Mouse (Mus musculus): ENCODE measurements at regions not wholly inside any gene's neighbourhood (a gene's known extent, or its start where the extent isn't known, plus 50 kb on each side); places are given as distances from the start of the nearest gene placed in this dataset.

GRCm38 (mm10) chr15:96204187-96204586 is 83.1 kb upstream of the Arid2 start:
- DNase-seq (ENCODE audit: low spot score): no peak
- Histone ChIP-seq H3K4me1 (replicated peaks; ENCODE audit: control insufficient read depth, insufficient read depth) (no peaks in the 10 kb centered on the region), H3K27ac (replicated peaks) (no peak overlapping the region), H3K4me3 (ENCODE audit: low read depth, low read length) (no peak overlapping the region), H3K27me3 (ENCODE audit: control insufficient read depth, insufficient read depth, low read length) (no peaks in the 10 kb centered on the region), H3K36me3 (ENCODE audit: control insufficient read depth, insufficient read depth, low read length) (no peaks in the 10 kb centered on the region), H3K4me2 (replicated peaks; ENCODE audit: low read depth) (no peak overlapping the region), H3K9me3 (ENCODE audit: control insufficient read depth, low read length) (no peaks in the 10 kb centered on the region), H3K9ac (ENCODE audit: low read length) (no peak overlapping the region)
- WGBS: 92% methylated on average over 5 of the region's 5 CpGs
- TF ChIP-seq CTCF (IDR thresholded peaks at IDR 0.05; ENCODE audit: low read depth) (no peak), EP300 (optimal IDR thresholded peaks at IDR 0.05) (no peak)
- no peak for ATAC-seq (ENCODE audit: low FRiP score, low TSS enrichment)

GRCm38 (mm10) chr15:96204623-96205022 is 82.7 kb upstream of the Arid2 start:
- Histone ChIP-seq H3K27me3 (ENCODE audit: control insufficient read depth, insufficient read depth, low read length) (no peaks in the 10 kb centered on the region), H3K9me3 (ENCODE audit: control insufficient read depth, low read length) (no peaks in the 10 kb centered on the region), H3K4me1 (replicated peaks; ENCODE audit: control insufficient read depth, insufficient read depth) (no peaks in the 10 kb centered on the region), H3K4me2 (replicated peaks; ENCODE audit: low read depth) (no peak overlapping the region), H3K27ac (replicated peaks) (no peak overlapping the region), H3K36me3 (ENCODE audit: control insufficient read depth, insufficient read depth, low read length) (no peaks in the 10 kb centered on the region), H3K9ac (ENCODE audit: low read length) (no peak overlapping the region), H3K4me3 (ENCODE audit: low read depth, low read length) (no peak overlapping the region)
- WGBS: 78% methylated on average over 5 of the region's 5 CpGs
- no peak for ATAC-seq (ENCODE audit: low FRiP score, low TSS enrichment)
- no peak for TF ChIP-seq CTCF (IDR thresholded peaks at IDR 0.05; ENCODE audit: low read depth)
- no peak for TF ChIP-seq EP300 (optimal IDR thresholded peaks at IDR 0.05)
- no peak for DNase-seq (ENCODE audit: low spot score)

GRCm38 (mm10) chr15:96210721-96211400 is 76.5 kb upstream of the Arid2 start:
- H3K4me3 ChIP-seq (ENCODE audit: low read depth, low read length): no peak overlapping the region
- DNase-seq (ENCODE audit: low spot score): no peak
- TF ChIP-seq CTCF (IDR thresholded peaks at IDR 0.05; ENCODE audit: low read depth): no peak
- no peak for TF ChIP-seq EP300 (optimal IDR thresholded peaks at IDR 0.05)
- H3K9me3 ChIP-seq (ENCODE audit: control insufficient read depth, low read length): no peaks in the 10 kb centered on the region
- no peaks in the 10 kb centered on the region for H3K36me3 ChIP-seq (ENCODE audit: control insufficient read depth, insufficient read depth, low read length)
- H3K27me3 ChIP-seq (ENCODE audit: control insufficient read depth, insufficient read depth, low read length): no peaks in the 10 kb centered on the region
- WGBS: 81% methylated on average over 11 of the region's 11 CpGs
- H3K4me1 ChIP-seq (replicated peaks; ENCODE audit: control insufficient read depth, insufficient read depth): no peaks in the 10 kb centered on the region
- ATAC-seq (ENCODE audit: low FRiP score, low TSS enrichment): no peak
- no peak overlapping the region for H3K9ac ChIP-seq (ENCODE audit: low read length)
- no peak overlapping the region for H3K27ac ChIP-seq (replicated peaks)
- H3K4me2 ChIP-seq (replicated peaks; ENCODE audit: low read depth): no peak overlapping the region

GRCm38 (mm10) chr15:96213541-96214312 is 73.6 kb upstream of the Arid2 start:
- TF ChIP-seq CTCF (IDR thresholded peaks at IDR 0.05; ENCODE audit: low read depth): no peak
- no peak for TF ChIP-seq EP300 (optimal IDR thresholded peaks at IDR 0.05)
- H3K4me3 ChIP-seq (ENCODE audit: low read depth, low read length): no peak overlapping the region
- WGBS: 89% methylated on average over 24 of the region's 24 CpGs

DNA sequence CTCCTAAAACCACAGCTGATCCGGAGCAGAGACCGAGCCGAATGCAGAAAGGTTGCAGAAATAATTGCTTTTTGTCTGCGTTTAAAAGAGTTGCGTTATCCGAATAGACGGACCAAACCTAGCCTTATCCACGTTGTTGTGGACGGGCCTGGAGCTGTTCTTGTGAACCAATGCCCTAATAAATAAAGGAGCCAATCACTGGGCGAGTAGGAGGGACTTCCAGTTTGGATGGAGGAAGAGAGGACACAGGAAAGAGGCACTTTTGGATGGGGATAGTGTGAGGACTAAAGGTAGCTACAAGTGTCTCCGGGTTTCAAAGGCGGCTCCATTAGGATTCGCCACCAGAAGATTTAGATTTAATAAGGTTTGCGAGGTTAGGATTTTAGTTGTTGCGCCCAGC is 69.4 kb upstream of the Arid2 start:
- H3K9ac ChIP-seq (ENCODE audit: low read length): no peak overlapping the region
- no peaks in the 10 kb centered on the region for H3K4me1 ChIP-seq (replicated peaks; ENCODE audit: control insufficient read depth, insufficient read depth)
- no peaks in the 10 kb centered on the region for H3K27me3 ChIP-seq (ENCODE audit: control insufficient read depth, insufficient read depth, low read length)
- WGBS: 94% methylated on average over 15 of the region's 15 CpGs
- TF ChIP-seq EP300 (optimal IDR thresholded peaks at IDR 0.05) (no peak), CTCF (IDR thresholded peaks at IDR 0.05; ENCODE audit: low read depth) (no peak)
- H3K36me3 ChIP-seq (ENCODE audit: control insufficient read depth, insufficient read depth, low read length): no peaks in the 10 kb centered on the region
- no peak overlapping the region for H3K4me3 ChIP-seq (ENCODE audit: low read depth, low read length)
- H3K27ac ChIP-seq (replicated peaks): no peak overlapping the region
- ATAC-seq (ENCODE audit: low FRiP score, low TSS enrichment): no peak
- no peak for DNase-seq (ENCODE audit: low spot score)
- no peak overlapping the region for H3K4me2 ChIP-seq (replicated peaks; ENCODE audit: low read depth)
- H3K9me3 ChIP-seq (ENCODE audit: control insufficient read depth, low read length): no peaks in the 10 kb centered on the region

More at GRCm38 (mm10) chr15:96213541-96214312, 73.6 kb upstream of the Arid2 start:
- no peaks in the 10 kb centered on the region for H3K9me3 ChIP-seq (ENCODE audit: control insufficient read depth, low read length)
- H3K4me1 ChIP-seq (replicated peaks; ENCODE audit: control insufficient read depth, insufficient read depth): no peaks in the 10 kb centered on the region
- H3K27me3 ChIP-seq (ENCODE audit: control insufficient read depth, insufficient read depth, low read length): no peaks in the 10 kb centered on the region
- H3K36me3 ChIP-seq (ENCODE audit: control insufficient read depth, insufficient read depth, low read length): no peaks in the 10 kb centered on the region
- DNase-seq (ENCODE audit: low spot score) (no peak), ATAC-seq (ENCODE audit: low FRiP score, low TSS enrichment) (no peak)
- no peak overlapping the region for H3K27ac ChIP-seq (replicated peaks)
- no peak overlapping the region for H3K9ac ChIP-seq (ENCODE audit: low read length)
- H3K4me2 ChIP-seq (replicated peaks; ENCODE audit: low read depth): no peak overlapping the region

GRCm38 (mm10) chr15:96219746-96220145 is 67.6 kb upstream of the Arid2 start:
- Histone ChIP-seq H3K27ac (replicated peaks) (no peak overlapping the region), H3K4me1 (replicated peaks; ENCODE audit: control insufficient read depth, insufficient read depth) (no peaks in the 10 kb centered on the region), H3K9me3 (ENCODE audit: control insufficient read depth, low read length) (no peaks in the 10 kb centered on the region), H3K4me2 (replicated peaks; ENCODE audit: low read depth) (no peak overlapping the region), H3K9ac (ENCODE audit: low read length) (no peak overlapping the region), H3K36me3 (ENCODE audit: control insufficient read depth, insufficient read depth, low read length) (no peaks in the 10 kb centered on the region), H3K4me3 (ENCODE audit: low read depth, low read length) (no peak overlapping the region), H3K27me3 (ENCODE audit: control insufficient read depth, insufficient read depth, low read length) (no peaks in the 10 kb centered on the region)
- ATAC-seq (ENCODE audit: low FRiP score, low TSS enrichment): no peak
- WGBS: 75% methylated on average over 7 of the region's 7 CpGs
- DNase-seq (ENCODE audit: low spot score): no peak
- TF ChIP-seq EP300 (optimal IDR thresholded peaks at IDR 0.05) (no peak), CTCF (IDR thresholded peaks at IDR 0.05; ENCODE audit: low read depth) (no peak)

Measured in stomach, postnatal 0 days (tissue).